Mouse (Mus musculus) liver, adult 10 weeks (tissue): ENCODE results near the gene 4933406M09Rik. TPM values are rescaled to one million over a fixed set of nuclear protein-coding genes. Genes with fewer than 3 reads are reported as not detected.

Experiments used
- polyA plus RNA-seq: library from polyadenylated mRNA; stranded (reverse); fragments of 350-450 nt; fragmentation: Illumina TruSeq; extraction: RNeasy Lipid Tissue Mini Kit (QIAGEN cat#74804); gene quantifications from one replicate; pipeline ENCODE4 v1.2.3, GENCODE M21; 2014; ENCODE audit warnings: low read depth, low replicate concordance

Gene 4933406M09Rik
- polyA plus RNA-seq: not detected

DNA sequence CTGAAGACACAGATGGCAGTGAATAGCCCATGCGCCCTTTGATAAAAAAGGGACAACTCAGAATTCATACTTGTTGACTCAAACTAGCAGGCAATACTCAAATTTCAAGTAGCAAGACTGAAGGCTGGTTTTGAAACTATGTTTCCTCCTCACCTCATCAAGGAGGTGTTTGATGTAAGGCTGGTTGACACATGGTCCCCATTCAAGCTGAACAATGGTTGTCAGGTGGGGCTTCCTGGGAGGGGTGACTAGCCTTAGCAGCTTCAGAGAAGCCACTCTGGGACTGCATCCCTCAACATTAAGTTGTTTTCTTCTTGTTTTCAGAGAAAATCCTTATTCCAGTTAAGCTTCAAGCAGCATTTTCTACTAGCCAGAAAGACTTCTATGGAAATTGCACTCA lies at the start of gene 4933406M09Rik:
TSS of gene 4933406M09Rik (plus strand) at position 275 of the 400 bp plus-strand sequence.

DNA sequence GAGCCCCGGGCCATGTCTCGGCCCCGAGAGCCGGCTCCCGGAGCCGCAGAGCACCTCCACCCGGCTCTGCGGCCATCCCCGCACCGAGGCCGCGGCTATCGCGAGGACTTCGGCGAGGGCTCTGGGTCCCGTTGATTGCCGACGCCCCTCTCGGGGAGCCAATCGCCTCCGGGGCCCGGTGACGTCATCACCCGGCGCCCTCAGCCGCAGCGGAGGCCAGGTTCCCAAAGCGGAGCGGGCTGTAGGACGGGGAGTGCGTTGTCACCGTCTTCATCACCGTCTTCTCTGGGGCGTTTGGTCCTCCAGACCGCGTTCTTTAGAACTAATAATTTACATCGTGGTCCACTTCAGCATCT lies 23.9 kb upstream of the 4933406M09Rik start, which contains the start of gene Tmem183a:
TSS of gene Tmem183a (minus strand) at position 123 of the 356 bp plus-strand sequence.

DNA sequence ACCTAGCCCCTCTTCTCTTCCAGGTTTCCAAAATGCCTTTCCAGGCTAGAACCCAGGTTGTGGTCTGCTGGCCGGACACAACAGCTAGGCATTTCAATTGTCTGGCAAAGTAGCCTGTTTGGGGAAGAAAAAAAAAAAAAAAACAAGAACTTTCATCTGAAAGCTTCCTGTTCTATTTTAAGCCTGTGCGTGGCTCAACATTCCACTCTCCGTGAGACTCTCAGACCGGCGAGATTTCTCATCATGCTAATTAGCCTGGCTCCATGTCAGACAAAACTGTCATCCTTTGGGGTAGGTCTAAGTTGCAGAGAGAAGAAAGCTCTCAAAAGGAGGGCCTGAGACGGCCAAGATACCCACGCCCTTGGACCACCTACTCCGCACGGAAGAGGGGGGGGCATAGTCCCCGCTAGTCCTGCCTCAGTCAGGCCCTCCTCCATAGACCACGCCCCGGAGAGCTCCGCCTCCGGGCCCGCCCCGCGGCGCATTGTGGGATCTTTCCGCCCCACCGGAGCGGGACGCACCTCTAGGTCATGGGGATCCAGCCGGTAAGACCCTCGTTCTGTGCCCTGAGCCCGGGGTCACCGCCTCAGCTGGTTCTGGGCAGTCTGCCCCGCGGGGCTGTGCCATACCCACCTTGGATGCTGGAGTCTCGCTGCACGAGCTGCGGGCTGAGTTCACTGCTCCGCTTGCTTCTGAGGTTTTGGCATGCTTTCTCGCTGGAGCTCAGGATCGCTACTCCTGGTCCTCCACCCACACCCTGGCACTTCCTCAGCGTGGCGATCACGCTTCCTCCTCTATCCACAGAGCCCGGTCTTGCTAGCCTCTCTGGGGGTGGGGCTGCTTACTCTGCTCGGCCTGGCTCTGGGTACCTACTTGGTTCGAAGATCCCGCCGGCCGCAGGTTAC lies 20.0 kb downstream of the 4933406M09Rik start, which contains the start of gene Cyb5r1:
TSS of gene Cyb5r1 (plus strand) at position 51 of the 905 bp plus-strand sequence.

DNA sequence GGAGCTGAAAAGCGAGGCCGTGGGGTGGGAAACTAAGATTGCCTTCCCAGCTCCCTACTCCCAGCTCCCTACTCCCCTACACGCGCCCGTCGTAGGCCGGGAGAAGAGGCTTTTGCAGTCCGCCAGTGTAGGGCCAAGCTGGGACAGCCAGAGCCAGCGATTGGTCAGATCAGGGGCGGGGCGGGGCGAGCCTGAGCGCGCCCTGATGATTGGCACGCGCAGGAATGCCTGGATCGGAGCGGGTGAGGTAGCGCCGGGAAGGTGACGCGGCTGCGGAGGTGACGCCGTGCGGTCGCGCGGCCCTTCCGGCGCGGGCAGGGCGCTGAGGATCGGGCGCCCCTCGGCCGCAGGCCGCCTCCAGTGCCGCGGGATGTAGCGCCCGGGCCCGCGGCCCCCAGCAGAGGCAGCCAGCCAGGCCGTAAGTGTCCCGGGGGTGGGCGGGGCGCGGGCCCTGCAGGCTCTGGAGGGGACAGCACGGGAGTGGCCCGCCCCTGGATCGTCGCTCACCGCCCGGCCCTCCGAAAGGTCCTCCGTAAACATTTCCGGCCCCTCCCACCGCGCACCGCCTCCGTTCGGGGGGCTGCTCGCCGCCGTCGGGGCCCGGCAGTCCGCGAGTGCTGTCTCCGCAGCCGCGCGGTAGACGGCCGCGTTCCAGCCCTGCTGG lies 29.6 kb downstream of the 4933406M09Rik start, which contains the start of gene Adipor1:
TSS of gene Adipor1 (plus strand) at position 211 of the 664 bp plus-strand sequence.

Other genes starting within 250 kb of the 4933406M09Rik start
- gene Chil1, start 203.8 kb upstream of the 4933406M09Rik start, polyA plus RNA-seq: 0.45 TPM
- gene Mybph, start 192.5 kb upstream of the 4933406M09Rik start, polyA plus RNA-seq: not detected
- 2.1 TPM for gene Adora1, start 150.5 kb upstream of the 4933406M09Rik start, polyA plus RNA-seq
- not detected for gene Myog, start 96.0 kb upstream of the 4933406M09Rik start, polyA plus RNA-seq
- not detected for gene Ppfia4, start 53.0 kb upstream of the 4933406M09Rik start, polyA plus RNA-seq
- 115 TPM for gene Tmem183a, start 24.0 kb upstream of the 4933406M09Rik start, polyA plus RNA-seq
- gene Cyb5r1, start 19.6 kb downstream of the 4933406M09Rik start, polyA plus RNA-seq: 5.2 TPM
- 31.7 TPM for gene Adipor1, start 29.4 kb downstream of the 4933406M09Rik start, polyA plus RNA-seq
- 13.3 TPM for gene Klhl12, start 69.6 kb downstream of the 4933406M09Rik start, polyA plus RNA-seq
- 16.3 TPM for gene Rabif, start 108.7 kb downstream of the 4933406M09Rik start, polyA plus RNA-seq
- not detected for gene Mgat4e, start 163.7 kb downstream of the 4933406M09Rik start, polyA plus RNA-seq
- 5.7 TPM for gene Kdm5b, start 174.2 kb downstream of the 4933406M09Rik start, polyA plus RNA-seq